Mouse (Mus musculus) NIH3T3 (cell line): Measurements from ENCODE around the gene Zfp428.

ENCODE experiments used
- DNase-seq: peaks from one replicate; pipeline ENCODE4 v3.0.0-alpha.2; 2012; ENCODE audit warnings: low read depth

The Zfp428 gene

DNA sequence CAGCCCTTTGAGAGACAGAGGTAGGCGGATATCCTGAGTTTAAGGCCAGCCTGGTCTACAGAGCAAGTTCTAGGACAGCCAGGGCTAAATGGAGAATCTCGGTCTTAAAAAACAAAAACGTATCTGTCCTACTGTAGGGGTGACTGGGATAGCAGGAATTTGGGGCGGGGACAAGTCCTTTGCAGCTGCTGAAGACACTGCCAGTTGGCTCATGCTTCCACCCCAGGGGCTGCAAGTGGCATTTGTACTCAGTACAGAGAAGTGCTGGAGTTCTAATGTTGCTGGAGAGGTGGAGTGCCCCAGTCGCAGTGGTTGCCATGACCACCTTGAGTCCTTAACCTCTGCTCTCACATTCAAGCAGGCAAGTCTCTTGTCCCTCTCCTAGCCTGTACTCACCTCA lies 16.0 kb downstream of the Zfp428 start:
- DNase-seq: peak; percentile 39

DNA sequence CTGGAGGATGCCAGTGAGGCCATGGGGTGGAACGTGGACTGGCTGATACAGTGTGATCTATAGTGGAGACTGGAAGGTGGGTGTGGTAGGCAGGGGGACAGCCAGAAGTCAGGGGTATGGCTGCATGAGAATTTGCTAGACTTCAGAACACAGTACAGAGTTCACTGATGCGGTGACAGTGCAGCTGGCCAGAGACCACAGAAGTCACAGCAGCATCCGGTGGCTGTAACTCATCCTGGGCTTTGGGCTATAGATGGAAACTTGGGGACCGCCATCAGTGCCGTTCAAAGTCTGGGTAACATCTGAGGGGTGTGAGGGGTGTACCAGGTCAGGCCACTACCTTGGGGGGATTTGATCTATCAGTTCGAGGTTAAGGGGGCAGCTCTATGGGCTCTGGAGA lies 16.9 kb downstream of the Zfp428 start:
- no peak for DNase-seq

GRCm38 (mm10) chr7:24524978-24525377 lies 18.2 kb downstream of the Zfp428 start:
- DNase-seq: no peak

- DNase-seq: peak; percentile 59
Measured at GRCm38 (mm10) chr7:24525686-24526420, 19.0 kb downstream of the Zfp428 start.

GRCm38 (mm10) chr7:24528861-24529260 lies 22.1 kb downstream of the Zfp428 start:
- no peak for DNase-seq

DNA sequence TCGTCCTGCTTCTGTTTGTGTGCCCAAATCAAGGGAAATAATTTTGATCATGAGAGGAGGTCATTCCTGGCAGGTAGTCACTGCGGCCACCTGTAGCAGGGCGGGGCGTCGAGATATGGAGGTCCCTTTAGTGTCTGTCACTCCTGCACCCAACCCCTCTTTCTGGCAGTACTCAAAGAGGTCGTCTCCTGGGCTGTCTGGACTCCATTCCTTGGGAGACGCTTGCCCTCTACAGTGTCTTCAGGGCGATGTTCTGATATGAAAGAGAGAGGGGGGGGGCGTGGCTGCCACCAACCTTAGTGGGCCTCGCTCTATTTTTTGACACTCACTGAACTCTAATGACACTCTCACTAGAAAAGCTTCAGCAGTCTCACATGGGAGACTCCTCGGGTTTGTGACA lies 22.8 kb downstream of the Zfp428 start:
- DNase-seq: no peak

DNA sequence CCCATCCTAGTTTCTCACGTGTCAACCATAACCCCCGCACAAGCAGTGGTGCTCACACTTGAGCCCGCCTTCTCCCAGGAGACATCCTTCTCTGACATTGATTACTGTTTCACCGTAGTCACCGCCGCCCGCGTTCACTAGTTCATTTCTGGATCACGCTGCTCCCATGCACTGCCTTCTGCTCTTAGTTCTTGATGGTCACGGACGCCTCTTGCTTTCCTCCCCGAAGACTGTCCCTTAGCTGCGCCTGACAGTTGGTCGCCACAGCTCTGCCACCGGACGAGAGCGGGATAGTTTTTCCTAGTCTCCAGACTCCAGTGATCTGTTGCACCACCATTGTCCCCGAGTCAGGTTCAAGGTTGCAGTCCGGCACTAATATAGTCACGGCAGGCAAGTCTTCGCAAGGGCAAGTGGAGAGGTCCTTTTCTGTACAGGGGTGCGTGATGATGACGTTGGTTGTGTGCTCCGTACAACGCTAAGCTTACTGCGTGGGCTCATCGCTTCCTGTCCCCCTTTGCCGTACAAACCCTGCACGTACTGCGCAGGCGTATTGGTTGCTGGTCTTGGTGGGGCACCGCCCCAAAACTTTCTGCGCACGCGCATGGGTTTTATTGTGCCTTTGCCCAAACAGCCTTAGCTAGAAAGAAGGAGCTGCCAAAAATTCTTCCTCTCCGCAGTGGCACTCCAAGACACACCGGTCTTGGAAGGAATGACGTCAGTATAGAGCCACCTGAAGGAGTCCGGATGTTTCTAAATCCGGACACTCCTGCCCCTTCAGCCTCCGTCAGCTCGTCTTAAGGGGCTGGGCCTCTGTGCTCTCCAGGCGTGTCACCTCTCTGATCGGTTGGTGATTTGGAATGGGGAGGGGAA lies 23.5 kb downstream of the Zfp428 start, which contains the start of gene Irgq:
Irgq (plus strand) TSS at position 628 of the 870 bp plus-strand sequence.
- peak; percentile 100 for DNase-seq

GRCm38 (mm10) chr7:24531211-24531971 lies 24.6 kb downstream of the Zfp428 start:
- DNase-seq: peak; percentile 85

DNA sequence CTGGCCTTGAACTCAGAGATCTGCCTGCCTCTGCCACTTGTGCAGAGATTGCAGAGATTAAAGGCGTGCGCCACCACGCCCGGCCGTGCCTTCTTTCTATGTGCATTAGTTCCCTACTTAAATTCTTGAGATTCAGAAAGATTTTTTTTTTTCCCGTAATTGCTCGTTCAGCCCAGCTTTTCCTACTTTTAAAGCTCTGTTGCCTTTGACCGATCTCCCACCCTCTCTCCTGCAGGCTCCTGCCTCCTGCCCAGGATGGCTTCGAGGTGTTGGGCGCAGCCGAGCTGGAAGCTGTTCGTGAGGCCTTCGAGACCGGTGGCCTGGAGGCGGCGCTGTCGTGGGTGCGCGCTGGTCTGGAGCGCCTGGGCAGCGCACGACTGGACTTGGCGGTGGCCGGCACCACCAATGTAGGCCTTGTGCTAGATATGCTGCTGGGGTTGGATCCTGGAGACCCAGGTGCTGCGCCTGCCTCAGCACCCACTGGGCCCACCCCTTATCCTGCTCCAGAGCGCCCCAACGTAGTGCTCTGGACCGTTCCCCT lies 26.3 kb downstream of the Zfp428 start:
- no peak for DNase-seq

DNA sequence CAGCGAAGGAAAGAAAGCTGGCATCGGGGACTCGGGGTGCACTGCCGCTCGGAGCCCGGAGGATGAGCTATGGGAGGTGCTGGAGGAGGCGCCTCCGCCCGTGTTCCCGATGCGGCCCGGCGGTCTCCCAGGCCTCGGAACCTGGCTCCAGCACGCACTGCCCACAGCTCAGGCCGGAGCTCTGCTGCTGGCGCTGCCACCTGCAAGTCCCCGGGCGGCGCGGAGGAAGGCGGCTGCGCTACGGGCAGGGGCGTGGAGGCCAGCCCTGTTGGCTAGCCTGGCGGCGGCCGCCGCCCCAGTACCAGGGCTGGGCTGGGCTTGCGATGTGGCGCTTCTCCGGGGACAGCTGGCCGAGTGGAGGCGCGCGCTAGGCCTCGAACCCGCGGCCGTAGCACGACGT lies 27.0 kb downstream of the Zfp428 start:
- DNase-seq: no peak

DNA sequence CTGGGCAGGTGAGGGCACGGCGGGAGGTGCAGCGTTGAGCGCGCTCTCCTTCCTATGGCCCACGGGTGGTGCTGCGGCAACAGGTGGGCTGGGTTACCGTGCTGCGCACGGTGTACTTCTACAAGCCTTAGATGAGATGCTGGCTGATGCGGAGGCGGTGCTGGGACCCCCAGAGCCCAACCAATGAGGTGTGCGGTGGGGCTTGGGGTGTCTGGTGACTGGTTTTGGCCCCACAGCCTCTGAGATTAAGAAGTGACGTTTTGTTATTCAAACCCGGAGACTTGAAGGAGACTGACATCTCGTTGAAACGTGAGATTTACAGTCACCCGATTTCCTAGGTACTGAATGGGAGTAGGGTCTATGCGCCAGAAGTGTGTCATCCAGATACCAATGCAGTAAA lies 27.5 kb downstream of the Zfp428 start:
- no peak for DNase-seq

DNA sequence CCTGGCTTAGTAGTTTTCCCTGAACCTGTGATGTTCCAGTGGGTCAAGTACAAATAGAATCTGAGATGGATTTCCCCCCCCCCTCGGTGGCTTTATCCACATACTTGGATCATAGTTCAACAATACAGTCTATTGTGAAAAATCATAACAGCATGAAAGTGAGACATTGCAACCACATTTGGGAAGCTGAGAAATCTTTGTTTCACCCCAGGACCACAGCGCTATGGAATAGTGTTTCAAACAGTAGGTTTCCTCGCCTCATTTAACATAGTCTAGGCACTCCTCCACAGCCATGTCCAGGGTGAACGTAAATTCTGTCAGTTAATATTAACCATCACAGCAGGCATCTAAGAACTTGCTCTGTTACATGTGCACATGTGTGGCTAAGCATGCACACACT lies 30.3 kb downstream of the Zfp428 start:
- DNase-seq: no peak

DNA sequence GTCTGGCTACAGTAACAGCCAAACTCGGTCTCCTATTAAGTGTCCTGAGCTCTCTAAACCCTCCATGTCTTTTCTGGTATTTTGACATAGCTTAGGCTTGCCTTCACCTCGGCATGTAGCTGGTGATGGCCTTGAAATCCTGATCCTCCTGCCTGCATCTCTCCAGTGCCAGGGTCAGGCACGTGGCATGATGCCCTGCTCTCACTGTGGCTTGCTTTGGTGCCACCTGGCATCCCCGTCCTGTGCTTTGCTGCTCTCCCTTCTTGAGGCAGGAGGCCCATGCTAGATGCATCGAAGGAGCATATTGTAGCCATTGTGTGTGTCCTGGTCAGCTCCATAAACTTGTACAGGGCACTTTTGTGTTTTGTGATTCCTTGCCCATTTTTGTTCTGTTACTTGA lies 30.8 kb downstream of the Zfp428 start:
- no peak for DNase-seq

GRCm38 (mm10) chr7:24538154-24538553 lies 31.3 kb downstream of the Zfp428 start:
- DNase-seq: no peak

- DNase-seq: no peak
Measured at GRCm38 (mm10) chr7:24538701-24539100, 31.9 kb downstream of the Zfp428 start.

DNA sequence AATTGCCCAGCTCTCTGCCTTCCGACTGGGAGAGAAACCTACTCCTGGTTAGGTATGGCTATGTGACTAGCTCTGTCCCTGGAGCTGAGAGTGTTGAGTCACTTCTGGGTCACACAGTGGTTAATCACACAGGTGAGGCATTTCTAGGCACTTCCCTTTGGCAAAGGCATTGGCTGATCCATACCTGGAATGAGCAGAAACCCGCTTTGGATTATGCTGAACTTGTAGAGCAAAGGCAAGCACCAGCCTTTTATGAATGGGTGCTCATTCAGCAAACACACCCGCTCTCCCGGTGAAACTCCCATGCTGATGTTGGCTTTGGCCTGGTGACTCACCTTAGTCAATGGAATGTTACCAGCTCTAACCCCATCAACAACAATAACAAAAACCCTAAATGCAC lies 32.9 kb downstream of the Zfp428 start:
- no peak for DNase-seq

DNA sequence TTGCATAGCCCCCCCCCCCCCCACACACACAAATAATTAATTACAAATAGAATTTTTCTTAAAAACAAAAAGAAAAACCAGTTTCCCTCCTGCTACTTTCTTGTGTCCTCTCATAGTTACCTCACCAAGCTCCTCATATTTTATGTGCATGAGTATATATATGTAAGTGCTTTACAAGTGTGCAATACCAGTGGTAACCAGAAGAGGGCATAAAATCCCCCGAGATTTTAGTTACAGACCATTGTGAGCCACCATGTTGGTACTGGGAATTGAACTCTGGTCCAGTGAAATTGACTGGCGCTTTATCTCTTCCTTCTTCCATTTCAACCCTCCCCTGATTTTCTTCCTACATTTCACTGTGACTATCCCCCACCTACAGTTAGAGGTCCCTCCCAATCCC lies 37.7 kb downstream of the Zfp428 start:
- DNase-seq: peak; percentile 55

- DNase-seq: no peak
Measured at GRCm38 (mm10) chr7:24546068-24546614, 39.3 kb downstream of the Zfp428 start, which contains the start of the genes Pinlyp and Xrcc1. TSS of gene Pinlyp (minus strand) at chr7:24546118. TSS of gene Xrcc1 (plus strand) at chr7:24546289.

DNA sequence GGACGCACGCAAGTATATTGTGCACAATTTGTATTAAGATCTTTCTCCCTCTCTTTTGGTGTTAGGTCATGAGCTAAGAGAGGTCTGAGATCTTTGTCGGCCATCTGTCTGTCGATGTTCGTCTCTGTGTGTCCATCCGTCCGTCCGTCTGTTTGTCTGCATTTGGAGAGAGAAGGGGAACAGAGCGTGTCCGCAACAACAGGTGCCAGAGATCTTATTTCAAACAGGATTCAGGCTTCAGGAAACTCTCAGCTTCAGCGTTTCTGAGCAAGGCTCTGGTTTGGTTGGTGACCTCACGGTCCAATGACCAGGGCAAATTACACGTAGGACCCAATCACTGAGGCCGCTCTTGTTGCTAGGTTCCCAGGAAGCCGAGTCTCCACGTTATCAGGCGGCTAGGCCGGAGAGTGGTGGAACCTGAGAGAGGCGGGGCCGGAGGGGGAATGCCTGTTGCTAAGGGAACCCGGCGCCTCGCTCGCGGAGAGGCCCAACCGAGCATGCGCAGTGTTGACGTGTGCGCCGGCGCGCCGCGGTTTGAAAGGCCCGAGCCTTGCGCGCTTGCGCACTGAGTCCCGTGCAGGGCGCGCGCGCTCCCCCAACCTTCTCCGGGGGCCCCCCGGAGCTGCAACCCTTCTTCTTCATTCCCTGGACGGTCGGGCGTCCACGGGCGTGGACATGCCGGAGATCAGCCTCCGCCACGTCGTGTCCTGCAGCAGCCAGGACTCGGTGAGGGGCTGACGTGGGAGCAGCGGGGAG lies 40.0 kb downstream of the Zfp428 start:
- DNase-seq: peak; percentile 99

- no peak for DNase-seq
Measured at GRCm38 (mm10) chr7:24547534-24548036, 40.8 kb downstream of the Zfp428 start.
